Mouse (Mus musculus) myocyte (in vitro differentiated cells): ENCODE measurements around the gene Gpr176.

Experiments
- CEBPB ChIP-seq: IDR thresholded peaks from 2 replicates; pipeline ENCODE4 v1.6.1; 2011; ENCODE audit warnings: mild to moderate bottlenecking, moderate library complexity; ENCODE audit not compliant: poor library complexity, insufficient read depth, severe bottlenecking
- POLR2A ChIP-seq: IDR thresholded peaks from one replicate; pipeline ENCODE4 v1.6.1; 2011; ENCODE audit warnings: low read depth, mild to moderate bottlenecking, control low read depth, moderate library complexity; ENCODE audit not compliant: insufficient read length
- TCF12 ChIP-seq: IDR thresholded peaks from one replicate; pipeline ENCODE4 v1.6.1; 2011; ENCODE audit warnings: mild to moderate bottlenecking, control low read depth; ENCODE audit not compliant: poor library complexity, insufficient read depth, severe bottlenecking
- USF1 ChIP-seq: IDR thresholded peaks from one replicate; pipeline ENCODE4 v1.6.1; 2011; ENCODE audit warnings: low read depth, mild to moderate bottlenecking, control low read depth, moderate library complexity

- TF ChIP-seq POLR2A (no peak), TCF12 (no peak), CEBPB (no peak), USF1 (no peak)
These were observed 6.5 kb upstream of the Gpr176 start for GRCm38 (mm10) chr2:118379756-118380155.
